In genomic region chr4:144999572-144999880, GRCm38 (mm10) we compare ENCODE assay signal across 8 mouse cellular contexts.
A peak's percentile ranks its signal among the peaks of the same experiment; 100 is the strongest.
DNase-seq lines count a peak whose midpoint lies in the region; ATAC-seq and TF ChIP-seq lines count a peak whose summit lies in the region.

No protein-coding gene starts in this region.

- no peak for TF ChIP-seq CTCF in MEL (IDR thresholded peaks at IDR 0.05 in 2 of 3, conservative IDR thresholded peaks at IDR 0.05 in 1 of 3; ENCODE audit: control insufficient read depth in 1 of 3, insufficient read depth in 1 of 3, low read depth in 2 of 3, low read length in 3 of 3, poor library complexity in 1 of 3, severe bottlenecking in 1 of 3)

- DNase-seq in cerebellum, postnatal 14 days, result no peak
- DNase-seq in MEL (ENCODE audit: low read depth, low spot score), result peak; percentile 60
- DNase-seq in liver, embryonic 13.5 days, result no peak
- DNase-seq in testis, postnatal 14 days (ENCODE audit: low spot score), result no peak
- DNase-seq in urinary bladder, postnatal 4 days (ENCODE audit: low spot score in 2 of 2), result no peak
- no peak for DNase-seq in retina, embryonic 14.5 days (ENCODE audit: low spot score)

- peaks cover 0 to 33% of the 10 kb centered on the region in 2 experiments; a peak in 3 of 4 replicates for H3K36me3 ChIP-seq in MEL (ENCODE audit: control insufficient read depth in 1 of 2, insufficient read depth in 2 of 2, low read length in 2 of 2)
- H3K36me3 ChIP-seq in hindbrain, embryonic 12.5 days, result no peaks in the 10 kb centered on the region
- H3K36me3 ChIP-seq in liver, embryonic 13.5 days, result 0 out of 2 replicates have a peak, but pooled peaks cover 1% of the 10 kb centered on the region

- peak overlapping the region; percentile 82 for H3K27ac ChIP-seq in MEL (ENCODE audit: control insufficient read depth, low read depth, low read length)
- H3K27ac ChIP-seq in hindbrain, embryonic 12.5 days, result peak overlapping the region; percentile 62; the same call in 1 of the 2 replicates
- peak overlapping the region; percentile 83 for H3K27ac ChIP-seq in liver, embryonic 13.5 days

- 0 out of 4 replicates have a peak overlapping the region, but pooled peaks have one; percentile 12 to 18 for H3K4me3 ChIP-seq in MEL (ENCODE audit: control insufficient read depth in 1 of 2, insufficient read depth in 1 of 2, low read depth in 2 of 2, low read length in 2 of 2)
- no peak overlapping the region for H3K4me3 ChIP-seq in hindbrain, embryonic 12.5 days
- H3K4me3 ChIP-seq in liver, embryonic 13.5 days (replicated peaks), result no peak overlapping the region

- 0 out of 2 replicates have a peak, but pooled peaks have one; percentile 26 for ATAC-seq in cerebellum, adult (ENCODE audit: insufficient number of reproducible peaks, low FRiP score, low TSS enrichment)
- ATAC-seq in hindbrain, embryonic 12.5 days (ENCODE audit: low FRiP score), result peak; percentile 42
- ATAC-seq in liver, embryonic 13.5 days (ENCODE audit: low read depth), result no peak; the same call in 1 of the 2 replicates

- no peak for TF ChIP-seq EP300 in MEL (IDR thresholded peaks at IDR 0.05; ENCODE audit: low read depth in 1 of 2, low read length in 2 of 2)

- TF ChIP-seq POLR2A in MEL (IDR thresholded peaks at IDR 0.05; ENCODE audit: control insufficient read depth in 1 of 2, insufficient read depth in 1 of 2, low read depth in 1 of 2, low read length in 2 of 2, poor library complexity in 1 of 2), result no peak

- peaks cover 24 to 32% of the 10 kb centered on the region in 2 experiments for H3K4me1 ChIP-seq in MEL (ENCODE audit: control insufficient read depth in 1 of 2, insufficient read depth in 2 of 2, low read length in 2 of 2)
- peaks cover 28% of the 10 kb centered on the region for H3K4me1 ChIP-seq in hindbrain, embryonic 12.5 days
- peaks cover 59% of the 10 kb centered on the region for H3K4me1 ChIP-seq in liver, embryonic 13.5 days (replicated peaks)

- TF ChIP-seq RAD21 in MEL (IDR thresholded peaks at IDR 0.05; ENCODE audit: low read depth, low read length), result no peak

- no peak overlapping the region for H3K4me2 ChIP-seq in hindbrain, embryonic 12.5 days (replicated peaks)
- H3K4me2 ChIP-seq in liver, embryonic 13.5 days, result no peak overlapping the region

- peak overlapping the region; percentile 49 for H3K9ac ChIP-seq in MEL (ENCODE audit: control insufficient read depth, low read depth, low read length, poor library complexity, severe bottlenecking)
- H3K9ac ChIP-seq in hindbrain, embryonic 12.5 days, result no peak overlapping the region
- H3K9ac ChIP-seq in liver, embryonic 13.5 days, result no peak overlapping the region

- H3K9me3 ChIP-seq in MEL (replicated peaks; ENCODE audit: insufficient read depth, low read length), result no peaks in the 10 kb centered on the region
- no peaks in the 10 kb centered on the region for H3K9me3 ChIP-seq in hindbrain, embryonic 12.5 days (replicated peaks)
- H3K9me3 ChIP-seq in liver, embryonic 13.5 days (replicated peaks), result no peaks in the 10 kb centered on the region

- WGBS in hindbrain, embryonic 12.5 days, result 42% methylated on average over 6 of the region's 6 CpGs
- 46% methylated on average over 6 of the region's 6 CpGs for WGBS in liver, embryonic 13.5 days (ENCODE audit: insufficient replicate concordance)

- H3K79me2 ChIP-seq in MEL (ENCODE audit: control insufficient read depth, insufficient read depth, low read length, poor library complexity), result no peaks in the 10 kb centered on the region

- no peaks in the 10 kb centered on the region for H3K27me3 ChIP-seq in MEL (ENCODE audit: control insufficient read depth in 1 of 2, insufficient read depth in 2 of 2, low read length in 2 of 2)
- H3K27me3 ChIP-seq in hindbrain, embryonic 12.5 days, result no peaks in the 10 kb centered on the region
- H3K27me3 ChIP-seq in liver, embryonic 13.5 days, result no peaks in the 10 kb centered on the region

TF ChIP-seq in MEL, 35 proteins besides CTCF, POLR2A, EP300 and RAD21:
- TF ChIP-seq ZMIZ1 (IDR thresholded peaks at IDR 0.05; ENCODE audit: low read depth, low read length) (no peak), USF1 (IDR thresholded peaks at IDR 0.05; ENCODE audit: low read depth, low read length) (no peak), CHD1 (IDR thresholded peaks at IDR 0.05; ENCODE audit: low read depth, low read length) (no peak), E2F4 (IDR thresholded peaks at IDR 0.05; ENCODE audit: borderline replicate concordance, low read depth, low read length) (no peak), NELFE (IDR thresholded peaks at IDR 0.05; ENCODE audit: low read depth, low read length) (no peak), NRF1 (IDR thresholded peaks at IDR 0.05; ENCODE audit: insufficient read depth, low read depth, low read length, poor library complexity, severe bottlenecking) (no peak), RCOR1 (IDR thresholded peaks at IDR 0.05; ENCODE audit: low read depth, low read length) (no peak), ZC3H11A (IDR thresholded peaks at IDR 0.05; ENCODE audit: low read depth, low read length) (no peak), MYC (IDR thresholded peaks at IDR 0.05; ENCODE audit: low read depth, low read length) (no peak), TAL1 (IDR thresholded peaks at IDR 0.05; ENCODE audit: low read length) (no peak), TCF12 (IDR thresholded peaks at IDR 0.05; ENCODE audit: low read depth, low read length) (no peak), HCFC1 (IDR thresholded peaks at IDR 0.05; ENCODE audit: low read depth, low read length) (no peak), SIN3A (IDR thresholded peaks at IDR 0.05; ENCODE audit: low read length) (no peak), MXI1 (IDR thresholded peaks at IDR 0.05; ENCODE audit: low read depth, low read length) (no peak), SMC3 (IDR thresholded peaks at IDR 0.05; ENCODE audit: low read depth, low read length) (no peak), CHD2 (IDR thresholded peaks at IDR 0.05; ENCODE audit: low read length) (no peak), ZNF384 (IDR thresholded peaks at IDR 0.05; ENCODE audit: low read depth, low read length) (no peak)

Comparison
In these comparisons a context has a peak if more than half of its experiments do, and no peak if none do; other contexts are left out.
1. H3K4me3 ChIP-seq: peak in MEL (2 of 2); none in hindbrain, embryonic 12.5 days (single experiment) and liver, embryonic 13.5 days (single experiment).
2. Peak in every context shown above with its lines, with median percentiles within 50 percentile points of each other: H3K27ac ChIP-seq.